ENCODE assay signal across 8 mouse cellular contexts in genomic region chr17:68210313-68211254, GRCm38 (mm10).
A peak's percentile ranks its signal among the peaks of the same experiment; 100 is the strongest.
DNase-seq lines count a peak whose midpoint lies in the region; ATAC-seq and TF ChIP-seq lines count a peak whose summit lies in the region.

No protein-coding gene starts in this region.

- TF ChIP-seq POLR2A in cerebellum, adult 2 months (IDR thresholded peaks at IDR 0.05; ENCODE audit: borderline replicate concordance, insufficient read depth, low read length), result no peak
- TF ChIP-seq POLR2A in heart, adult 2 months (IDR thresholded peaks at IDR 0.05; ENCODE audit: insufficient read depth, low read depth, low read length), result no peak

- peak; percentile 85 for ATAC-seq in intestine, embryonic 15.5 days
- no peak for ATAC-seq in liver, embryonic 11.5 days (replicated peaks; ENCODE audit: low FRiP score)
- ATAC-seq in neural tube, embryonic 11.5 days (ENCODE audit: insufficient read depth, low FRiP score, low TSS enrichment), result peak; percentile 76

- no peaks in the 10 kb centered on the region for H3K4me1 ChIP-seq in cerebellum, adult 2 months (ENCODE audit: control insufficient read depth, insufficient read depth, low read length)
- H3K4me1 ChIP-seq in heart, adult 2 months (ENCODE audit: control insufficient read depth, insufficient read depth, low read length), result no peaks in the 10 kb centered on the region; the same call in none of the 2 replicates
- no peaks in the 10 kb centered on the region; the same call in 1 of the 2 replicates for H3K4me1 ChIP-seq in intestine, embryonic 15.5 days (replicated peaks)
- no peaks in the 10 kb centered on the region for H3K4me1 ChIP-seq in liver, embryonic 11.5 days (replicated peaks; ENCODE audit: control insufficient read depth, insufficient read depth, low read length)
- H3K4me1 ChIP-seq in neural tube, embryonic 11.5 days (ENCODE audit: control insufficient read depth, insufficient read depth, low read length), result no peaks in the 10 kb centered on the region

- H3K9me3 ChIP-seq in intestine, embryonic 15.5 days, result no peaks in the 10 kb centered on the region
- H3K9me3 ChIP-seq in liver, embryonic 11.5 days (ENCODE audit: control insufficient read depth, low read length), result no peaks in the 10 kb centered on the region
- no peaks in the 10 kb centered on the region for H3K9me3 ChIP-seq in neural tube, embryonic 11.5 days (ENCODE audit: control insufficient read depth, low read length)

- DNase-seq in cerebellum, postnatal 14 days, result peak; percentile 15 to 16
- no peak for DNase-seq in cerebellum, adult 2 months
- DNase-seq in embryo, embryonic 10 days (ENCODE audit: low spot score), result peak; percentile 64
- DNase-seq in heart, adult 2 months, result peak; percentile 21 to 29
- peak; percentile 32 for DNase-seq in liver, embryonic 11.5 days (ENCODE audit: low spot score)
- peak; percentile 45 for DNase-seq in neural tube, embryonic 11.5 days (ENCODE audit: low spot score)
- DNase-seq in thymus, postnatal 14 days, result no peak

- no peaks in the 10 kb centered on the region for H3K79me2 ChIP-seq in heart, adult 2 months (replicated peaks; ENCODE audit: control insufficient read depth, insufficient read depth, low read length)

- no peaks in the 10 kb centered on the region for H3K27me3 ChIP-seq in cerebellum, adult 2 months (ENCODE audit: control insufficient read depth, insufficient read depth, low read length)
- 0 out of 2 replicates have a peak, but pooled peaks cover 2% of the 10 kb centered on the region for H3K27me3 ChIP-seq in heart, adult 2 months (ENCODE audit: control insufficient read depth, insufficient read depth, low read length)
- H3K27me3 ChIP-seq in intestine, embryonic 15.5 days (replicated peaks), result no peaks in the 10 kb centered on the region
- H3K27me3 ChIP-seq in liver, embryonic 11.5 days (replicated peaks; ENCODE audit: control insufficient read depth, insufficient read depth, low read length), result no peaks in the 10 kb centered on the region
- no peaks in the 10 kb centered on the region for H3K27me3 ChIP-seq in neural tube, embryonic 11.5 days (ENCODE audit: control insufficient read depth, insufficient read depth, low read length)

- no peak for TF ChIP-seq CTCF in cerebellum, adult 2 months (IDR thresholded peaks at IDR 0.05; ENCODE audit: borderline replicate concordance, insufficient read depth, low read depth, low read length)
- TF ChIP-seq CTCF in heart, adult 2 months (IDR thresholded peaks at IDR 0.05), result no peak

- WGBS in cerebellum, adult 2 months, result 22% methylated on average over 14 of the region's 14 CpGs
- WGBS in heart, adult 2 months, result 13% methylated on average over 14 of the region's 14 CpGs
- WGBS in intestine, embryonic 15.5 days, result 17% methylated on average over 14 of the region's 14 CpGs
- 21% methylated on average over 14 of the region's 14 CpGs for WGBS in liver, embryonic 11.5 days
- 24% methylated on average over 14 of the region's 14 CpGs for WGBS in neural tube, embryonic 11.5 days

- no peak overlapping the region for H3K9ac ChIP-seq in heart, adult 2 months (ENCODE audit: low read depth, low read length)
- no peak overlapping the region for H3K9ac ChIP-seq in intestine, embryonic 15.5 days
- H3K9ac ChIP-seq in liver, embryonic 11.5 days (ENCODE audit: low read depth, low read length), result no peak overlapping the region
- no peak overlapping the region for H3K9ac ChIP-seq in neural tube, embryonic 11.5 days (ENCODE audit: low read length)

- intact Hi-C loops in heart, adult 2 months (cut with DNase I), result no loop called here

- H3K4me2 ChIP-seq in intestine, embryonic 15.5 days (replicated peaks), result peak overlapping the region; percentile 45
- H3K4me2 ChIP-seq in liver, embryonic 11.5 days, result peak overlapping the region; percentile 11
- peak overlapping the region; percentile 9; the same call in 1 of the 2 replicates for H3K4me2 ChIP-seq in neural tube, embryonic 11.5 days (ENCODE audit: low read depth)

- H3K27ac ChIP-seq in cerebellum, adult 2 months (ENCODE audit: insufficient read depth, low read length), result no peak overlapping the region
- no peak overlapping the region for H3K27ac ChIP-seq in heart, adult 2 months
- H3K27ac ChIP-seq in intestine, embryonic 15.5 days, result no peak overlapping the region
- H3K27ac ChIP-seq in liver, embryonic 11.5 days (ENCODE audit: low read depth, low read length), result no peak overlapping the region
- no peak overlapping the region for H3K27ac ChIP-seq in neural tube, embryonic 11.5 days (ENCODE audit: low read depth, low read length)

- TF ChIP-seq EP300 in heart, adult 2 months (IDR thresholded peaks at IDR 0.05; ENCODE audit: insufficient read depth, low read depth, low read length), result no peak

- H3K4me3 ChIP-seq in cerebellum, adult 2 months (replicated peaks; ENCODE audit: insufficient read depth, low read depth, low read length), result no peak overlapping the region
- H3K4me3 ChIP-seq in heart, adult 2 months, result no peak overlapping the region
- no peak overlapping the region for H3K4me3 ChIP-seq in intestine, embryonic 15.5 days (replicated peaks)
- H3K4me3 ChIP-seq in liver, embryonic 11.5 days (ENCODE audit: low read depth, low read length), result no peak overlapping the region
- H3K4me3 ChIP-seq in neural tube, embryonic 11.5 days (ENCODE audit: low read depth, low read length), result no peak overlapping the region

- no peaks in the 10 kb centered on the region for H3K36me3 ChIP-seq in heart, adult 2 months (ENCODE audit: control insufficient read depth, insufficient read depth, low read length)
- no peaks in the 10 kb centered on the region for H3K36me3 ChIP-seq in intestine, embryonic 15.5 days
- H3K36me3 ChIP-seq in liver, embryonic 11.5 days (ENCODE audit: control insufficient read depth, insufficient read depth, low read length), result no peaks in the 10 kb centered on the region
- H3K36me3 ChIP-seq in neural tube, embryonic 11.5 days (ENCODE audit: control insufficient read depth, insufficient read depth, low read length), result no peaks in the 10 kb centered on the region

Comparison
In these comparisons a context has a peak if more than half of its experiments do, and no peak if none do; other contexts are left out.
1. DNase-seq: peak in cerebellum, postnatal 14 days (2 of 2), embryo, embryonic 10 days (single experiment), heart, adult 2 months (2 of 2), liver, embryonic 11.5 days (single experiment) and neural tube, embryonic 11.5 days (single experiment); none in cerebellum, adult 2 months (0 of 2) and thymus, postnatal 14 days (single experiment).
2. Peak in every context shown above with its lines, with median percentiles within 50 percentile points of each other: H3K4me2 ChIP-seq.